Mouse (Mus musculus): Measurements from ENCODE around the gene Ift122.

Gene Ift122

GRCm38 (mm10) chr6:115926416-115926815 lies 73.1 kb downstream of the Ift122 start:
- DNase-seq (ENCODE audit: low read depth, low spot score) = no peak

- DNase-seq (ENCODE audit: low read depth, low spot score) = no peak
Observed at GRCm38 (mm10) chr6:115927292-115928242, 74.3 kb downstream of the Ift122 start.

- no peak for DNase-seq (ENCODE audit: low read depth, low spot score)
Observed at GRCm38 (mm10) chr6:115930018-115930417, 76.7 kb downstream of the Ift122 start.

- peak; percentile 58 for DNase-seq (ENCODE audit: low read depth, low spot score)
Observed at GRCm38 (mm10) chr6:115931639-115932038, 78.4 kb downstream of the Ift122 start, which contains the start of gene Rho. Gene Rho, plus strand, starts transcription at chr6:115931748.

GRCm38 (mm10) chr6:115932391-115932790 lies 79.1 kb downstream of the Ift122 start:
- DNase-seq (ENCODE audit: low read depth, low spot score) = no peak

DNA sequence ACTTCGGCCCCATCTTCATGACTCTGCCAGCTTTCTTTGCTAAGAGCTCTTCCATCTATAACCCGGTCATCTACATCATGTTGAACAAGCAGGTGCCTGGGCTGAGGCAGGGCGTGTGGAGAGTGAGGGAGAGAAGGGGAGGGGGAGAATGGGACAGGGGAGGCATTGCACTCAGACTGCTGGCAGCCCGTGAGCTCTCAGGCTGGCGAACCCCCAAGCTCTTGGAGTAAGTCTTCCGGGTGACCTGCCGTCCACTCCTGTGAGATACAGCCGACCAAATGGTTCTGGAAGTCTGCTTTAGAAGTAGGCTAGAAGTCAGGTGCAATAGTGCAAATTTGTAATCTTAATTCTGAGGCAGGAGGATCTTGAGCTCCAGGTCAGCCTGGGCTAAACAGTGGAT lies 82.3 kb downstream of the Ift122 start:
- no peak for DNase-seq (ENCODE audit: low read depth, low spot score)

DNA sequence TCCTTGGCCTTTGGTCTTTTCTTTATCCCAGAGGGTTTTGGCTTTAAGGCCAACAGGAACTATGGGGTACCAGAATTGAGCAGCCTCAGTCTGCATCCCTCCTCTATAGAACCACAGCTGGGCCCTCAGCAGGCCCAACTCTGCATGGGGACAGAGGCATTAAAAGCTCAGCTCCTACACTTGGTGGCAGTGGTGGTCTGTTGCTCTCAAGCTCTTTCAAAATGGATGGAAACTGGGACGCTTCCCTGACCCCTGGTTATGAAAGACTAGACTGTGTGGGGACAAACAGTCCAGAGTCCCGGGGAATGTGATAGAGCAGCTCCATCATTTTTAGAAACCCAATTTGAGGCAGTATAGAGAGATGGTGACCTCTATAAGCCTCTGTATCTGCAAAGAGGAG lies 84.7 kb downstream of the Ift122 start:
- DNase-seq (ENCODE audit: low read depth, low spot score) = no peak

- DNase-seq (ENCODE audit: low read depth, low spot score) = no peak
Observed at GRCm38 (mm10) chr6:115938798-115939197, 85.5 kb downstream of the Ift122 start.

GRCm38 (mm10) chr6:115940603-115941002 lies 87.3 kb downstream of the Ift122 start:
- no peak for DNase-seq (ENCODE audit: low read depth, low spot score)

- no peak for DNase-seq (ENCODE audit: low read depth, low spot score)
Observed at GRCm38 (mm10) chr6:115941128-115941527, 87.9 kb downstream of the Ift122 start.

DNA sequence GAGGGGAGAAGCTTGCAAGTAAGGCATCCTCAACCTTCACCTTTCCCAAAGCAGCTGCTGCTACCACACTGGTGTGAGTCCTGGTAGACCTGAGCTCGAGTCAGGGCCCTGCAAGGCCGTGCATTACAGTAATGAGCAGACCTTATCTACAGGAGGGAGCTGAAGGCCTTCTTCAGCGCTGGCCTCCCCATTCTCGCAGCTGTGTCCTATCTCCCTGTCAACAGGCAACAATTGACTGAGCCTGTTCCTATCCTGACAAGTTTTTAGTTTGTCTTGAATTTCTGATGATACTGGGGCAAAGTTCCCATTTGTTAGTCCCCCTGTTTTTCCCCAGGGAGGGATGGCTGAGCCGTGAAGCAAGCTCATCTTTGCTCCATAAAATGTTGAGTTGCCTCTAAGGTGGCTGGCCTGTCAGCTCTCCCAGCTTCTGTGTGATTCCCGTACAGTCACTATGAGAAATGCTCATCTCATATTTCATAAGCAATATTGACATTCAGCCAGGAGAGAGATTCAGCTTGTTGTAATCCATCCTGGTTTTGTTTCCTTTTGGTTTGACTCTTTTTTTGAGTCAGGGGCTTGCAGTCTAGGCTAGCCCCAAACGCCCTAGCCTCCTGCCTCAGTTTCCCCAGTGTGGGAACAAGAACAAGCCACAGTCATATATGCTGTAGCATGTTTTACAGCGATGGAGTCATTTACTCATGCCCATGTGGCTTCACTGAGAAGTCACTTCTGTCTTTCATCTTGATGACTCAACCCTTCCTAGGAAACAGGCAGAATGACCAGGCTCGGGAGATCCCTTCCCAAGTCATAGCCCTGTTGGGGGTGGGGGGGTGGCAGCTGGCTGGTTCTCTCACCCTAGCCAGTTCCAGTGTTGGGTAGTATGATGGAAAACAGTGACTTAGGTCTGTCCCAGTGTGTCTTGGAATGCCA lies 90.5 kb downstream of the Ift122 start:
- DNase-seq (ENCODE audit: low read depth, low spot score) = no peak

DNA sequence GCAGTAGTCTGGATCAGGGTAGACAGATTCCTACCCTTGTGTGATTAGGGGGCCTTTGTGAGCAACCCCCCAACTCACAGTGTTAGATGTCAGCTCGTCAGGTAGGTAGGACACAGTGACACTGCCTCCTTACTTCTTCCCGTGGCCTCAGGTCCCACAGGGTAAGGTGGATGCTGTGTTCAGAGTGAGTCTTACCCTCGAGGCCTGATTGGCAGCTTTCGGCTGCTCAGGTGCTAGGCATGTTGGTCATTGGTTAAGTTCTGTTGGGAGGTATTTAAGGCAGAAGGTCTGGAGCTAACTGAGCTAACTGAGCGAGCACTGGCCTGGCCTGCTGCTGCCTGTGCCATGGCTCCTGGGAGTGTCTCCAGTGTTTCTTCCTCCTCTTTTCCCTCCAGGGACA lies 91.4 kb downstream of the Ift122 start, which contains the start of gene H1foo:
TSS of gene H1foo (plus strand) at position 301 of the 400 bp plus-strand sequence.
- no peak for DNase-seq (ENCODE audit: low read depth, low spot score)

GRCm38 (mm10) chr6:115945633-115946032 lies 92.4 kb downstream of the Ift122 start:
- no peak for DNase-seq (ENCODE audit: low read depth, low spot score)

- DNase-seq (ENCODE audit: low read depth, low spot score) = no peak
Observed at GRCm38 (mm10) chr6:115946389-115946788, 93.1 kb downstream of the Ift122 start.

GRCm38 (mm10) chr6:115954506-115955074 lies 101.3 kb downstream of the Ift122 start:
- DNase-seq (ENCODE audit: low read depth, low spot score) = no peak

GRCm38 (mm10) chr6:115955169-115955568 lies 101.9 kb downstream of the Ift122 start:
- DNase-seq (ENCODE audit: low read depth, low spot score) = no peak

DNA sequence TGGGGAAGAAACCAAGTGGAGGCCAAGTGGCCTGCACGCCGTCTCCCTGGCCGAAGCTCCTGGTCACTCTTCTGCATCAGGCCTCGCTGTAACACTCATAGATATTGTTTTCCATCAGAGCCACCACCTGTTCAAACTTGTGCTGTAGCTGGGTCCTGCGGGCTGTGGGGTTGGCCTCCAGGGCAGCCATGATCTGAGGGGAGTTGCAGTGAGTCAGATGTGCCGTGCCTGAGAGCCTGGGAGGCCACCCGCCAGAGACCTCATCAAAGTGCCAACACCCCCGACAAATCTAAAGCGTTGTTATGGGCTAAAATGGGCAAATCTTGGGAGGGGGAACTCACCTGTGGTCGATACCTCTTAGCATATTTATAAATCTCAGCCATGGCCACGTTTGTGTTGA lies 102.4 kb downstream of the Ift122 start:
- DNase-seq (ENCODE audit: low read depth, low spot score) = no peak

- no peak for DNase-seq (ENCODE audit: low read depth, low spot score)
Observed at GRCm38 (mm10) chr6:115956418-115956921, 103.2 kb downstream of the Ift122 start.

- DNase-seq (ENCODE audit: low read depth, low spot score) = no peak
Observed at GRCm38 (mm10) chr6:115956922-115957601, 103.8 kb downstream of the Ift122 start.

DNA sequence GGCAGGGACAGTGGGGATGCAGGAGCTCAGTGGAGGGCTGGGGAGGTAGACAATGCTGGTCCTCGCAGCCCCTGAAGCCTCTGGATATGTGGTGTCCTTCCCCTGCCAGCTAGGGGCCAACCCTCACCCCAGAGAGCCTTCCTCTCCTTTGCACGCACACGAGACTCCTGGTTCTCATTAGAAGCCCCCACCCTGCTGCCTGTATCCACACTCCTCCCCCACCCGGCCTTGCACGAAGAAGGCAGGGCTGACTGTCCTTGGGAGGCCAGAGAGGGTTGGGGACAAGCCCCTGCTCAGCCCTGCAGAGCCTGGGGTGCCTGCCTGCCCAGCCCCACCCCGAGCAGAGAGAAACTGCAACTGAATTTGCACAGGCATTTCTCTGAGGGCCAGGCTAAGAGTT lies 104.4 kb downstream of the Ift122 start:
- DNase-seq (ENCODE audit: low read depth, low spot score) = no peak

GRCm38 (mm10) chr6:115958445-115958844 lies 105.2 kb downstream of the Ift122 start:
- no peak for DNase-seq (ENCODE audit: low read depth, low spot score)

All from retina, postnatal 7 days (tissue).